Mouse (Mus musculus) liver, embryonic 11.5 days (tissue): Measurements from ENCODE around the gene Arhgdia. TPM values are rescaled to one million over a fixed set of nuclear protein-coding genes. Genes with fewer than 3 reads are reported as not detected.
A peak's percentile ranks its signal among the peaks of the same experiment; 100 is the strongest.
"Not testable (repeated sequence)": the region's sequence is repeated elsewhere in the genome, so short reads cannot be mapped to it uniquely, and the experiment has no call there.

ENCODE experiments used
- ATAC-seq: fragments of 200-750 bp; cut with Nextera tagmentation; replicated peaks from 2 replicates; pipeline ENCODE4 v1.8.0; 2017; ENCODE audit warnings: moderate number of reproducible peaks, mild to moderate bottlenecking, moderate TSS enrichment, moderate library complexity; ENCODE audit not compliant: low FRiP score
- DNase-seq: peaks from one replicate; pipeline ENCODE4 v3.0.0-alpha.2; 2017; ENCODE audit warnings: low spot score
- H3K27ac ChIP-seq: fragments of 300-500 bp; sonication (generic); 2 replicates; pipeline ENCODE4 v1.5.1; 2014; ENCODE audit warnings: mild to moderate bottlenecking, low read depth, low read length, control low read depth
- H3K27me3 ChIP-seq: fragments of 300-500 bp; sonication (generic); replicated peaks from 2 replicates; pipeline ENCODE4 v1.6.1; 2014; ENCODE audit warnings: low read length, mixed read lengths; ENCODE audit not compliant: control insufficient read depth, insufficient read depth
- H3K36me3 ChIP-seq: fragments of 300-500 bp; sonication (generic); 2 replicates; pipeline ENCODE4 v1.6.1; 2014; ENCODE audit warnings: mild to moderate bottlenecking, low read length, moderate library complexity, mixed read lengths; ENCODE audit not compliant: control insufficient read depth, insufficient read depth
- H3K4me1 ChIP-seq: fragments of 300-500 bp; sonication (generic); replicated peaks from 2 replicates; pipeline ENCODE4 v1.6.1; 2014; ENCODE audit warnings: low read length, mixed read lengths; ENCODE audit not compliant: control insufficient read depth, insufficient read depth
- H3K4me2 ChIP-seq: fragments of 300-500 bp; sonication (generic); 2 replicates; pipeline ENCODE4 v1.6.1; 2014; ENCODE audit warnings: mild to moderate bottlenecking, control low read depth, moderate library complexity
- H3K4me3 ChIP-seq: fragments of 300-500 bp; sonication (generic); 2 replicates; pipeline ENCODE4 v1.5.1; 2014; ENCODE audit warnings: low read depth, low read length, control low read depth
- H3K9ac ChIP-seq: fragments of 300-500 bp; sonication (generic); 2 replicates; pipeline ENCODE4 v1.6.1; 2014; ENCODE audit warnings: low read depth, low read length, control low read depth
- H3K9me3 ChIP-seq: fragments of 300-500 bp; sonication (generic); 2 replicates; pipeline ENCODE4 v1.6.1; 2016; ENCODE audit warnings: low read length, inconsistent platforms, mixed read lengths; ENCODE audit not compliant: control insufficient read depth
- WGBS: fragments of 180-500 bp; shearing (Covaris S2); extraction: QIAGEN DNeasy Blood & Tissue Kit; methylation state at CpG from one replicate; pipeline ENCODE4 v1.1.7; 2014; 5-methylcytosine and 5-hydroxymethylcytosine counted together
- polyA plus RNA-seq: library from polyadenylated mRNA; unstranded; fragments of >200 nt; fragmentation: Nextera tagmentation; extraction: Ambion mirVana; gene quantifications from 2 replicates; pipeline ENCODE4 v1.2.1, GENCODE M21; 2014

Gene Arhgdia
- polyA plus RNA-seq, 1 experiment from 2014 or later = 561 TPM

DNA sequence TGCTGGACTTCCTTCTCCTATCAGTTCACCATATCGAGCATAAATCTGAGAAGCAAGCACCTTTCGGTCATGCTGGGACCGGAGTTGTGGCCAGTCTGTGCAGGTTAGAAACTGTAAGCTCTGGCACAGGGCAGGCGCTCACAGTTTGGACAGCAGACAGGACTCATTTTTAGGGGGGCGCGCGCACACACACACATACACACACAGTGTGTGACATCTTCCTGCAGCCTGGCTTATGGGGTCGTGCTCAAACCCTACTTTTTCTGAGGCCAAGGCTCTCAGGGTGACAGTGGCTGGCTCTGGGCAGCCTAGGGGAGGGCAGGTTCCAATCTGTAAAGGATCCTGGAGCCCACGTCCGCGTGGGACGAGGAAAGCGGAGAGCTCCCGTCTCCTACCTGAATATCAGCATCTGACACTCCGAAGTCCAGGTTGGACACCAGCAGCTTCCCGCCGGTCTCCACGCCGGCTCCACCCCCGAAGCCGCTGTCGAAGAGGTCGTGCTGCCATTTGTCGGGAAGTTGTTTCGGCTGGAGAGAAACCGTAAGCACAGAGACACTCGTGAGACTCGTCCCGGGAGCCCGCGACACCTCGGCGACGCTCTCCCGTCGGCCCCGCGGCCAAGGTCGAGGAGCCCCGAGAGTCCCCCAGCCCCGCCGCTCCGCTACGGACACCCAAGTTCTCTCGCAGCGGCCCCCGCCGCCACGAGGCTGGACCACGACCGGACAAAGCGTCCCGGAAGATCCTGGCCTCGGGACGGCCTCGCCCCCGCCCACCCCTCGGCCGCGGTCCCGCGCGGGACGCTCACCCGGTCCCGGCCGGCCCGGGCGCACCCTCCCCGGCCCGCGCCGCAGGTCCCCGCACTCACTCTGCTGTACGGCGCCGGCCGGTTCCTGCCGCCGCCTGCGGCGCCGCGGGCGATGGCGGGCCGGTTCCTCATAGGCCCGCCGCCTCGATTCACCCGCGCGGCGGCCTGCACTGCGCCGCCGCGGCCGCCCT is 16.1 kb upstream of the Arhgdia start:
- H3K9ac ChIP-seq = peak overlapping the region; percentile 100
- H3K4me2 ChIP-seq = peak overlapping the region; percentile 97
- ATAC-seq (peak; percentile 29), DNase-seq (no peak)
- peak overlapping the region; percentile 97 for H3K27ac ChIP-seq
- peaks cover 46% of the 10 kb centered on the region for H3K36me3 ChIP-seq
- H3K9me3 ChIP-seq = no peaks in the 10 kb centered on the region
- H3K27me3 ChIP-seq = no peaks in the 10 kb centered on the region
- peaks cover 24% of the 10 kb centered on the region for H3K4me1 ChIP-seq
- H3K4me3 ChIP-seq = peak overlapping the region; percentile 100
- WGBS = 3% methylated on average over 88 of the region's 99 CpGs

DNA sequence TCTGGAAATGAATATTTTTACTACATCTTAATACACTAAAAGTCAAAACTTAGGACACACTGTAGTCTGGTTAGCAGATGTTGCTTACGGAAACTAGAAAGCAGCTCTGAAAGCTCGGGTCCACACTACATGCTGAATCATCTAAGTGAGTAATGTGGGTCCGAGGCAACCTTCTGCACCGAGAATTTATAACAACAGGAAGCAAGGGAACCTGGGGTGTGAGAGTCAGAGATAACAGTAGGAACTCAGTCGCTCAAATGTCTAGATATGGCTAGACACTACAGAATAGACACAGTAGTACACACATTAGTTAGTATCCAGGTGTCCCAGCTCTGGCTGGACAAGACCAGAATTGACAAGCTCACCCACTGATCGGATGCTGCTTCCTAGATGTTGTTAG is 7.1 kb upstream of the Arhgdia start:
- peaks cover 7% of the 10 kb centered on the region for H3K4me1 ChIP-seq
- H3K27me3 ChIP-seq = no peaks in the 10 kb centered on the region
- H3K9ac ChIP-seq = no peak overlapping the region
- H3K9me3 ChIP-seq = peaks cover 4% of the 10 kb centered on the region
- ATAC-seq (peak; percentile 71), DNase-seq (no peak)
- H3K27ac ChIP-seq = peak overlapping the region; percentile 26; the same call in 1 of the 2 replicates
- WGBS = 51% methylated on average over 6 of the region's 6 CpGs
- H3K4me3 ChIP-seq = no peak overlapping the region
- peaks cover 74% of the 10 kb centered on the region for H3K36me3 ChIP-seq
- no peak overlapping the region for H3K4me2 ChIP-seq

- H3K9ac ChIP-seq = no peak overlapping the region
- ATAC-seq (no peak), DNase-seq (no peak)
- H3K27ac ChIP-seq = no peak overlapping the region
- WGBS = 97% methylated on average over 1 of the region's 1 CpGs
- peaks cover 25% of the 10 kb centered on the region for H3K4me1 ChIP-seq
- H3K4me3 ChIP-seq = no peak overlapping the region
- H3K9me3 ChIP-seq = peaks cover 4% of the 10 kb centered on the region
- H3K4me2 ChIP-seq = no peak overlapping the region
- peaks cover 54% of the 10 kb centered on the region for H3K36me3 ChIP-seq
- H3K27me3 ChIP-seq = no peaks in the 10 kb centered on the region
These were observed 2.5 kb upstream of the Arhgdia start for GRCm38 (mm10) chr11:120583937-120584336.

- not testable (repeated sequence) for H3K27me3 ChIP-seq, H3K9me3 ChIP-seq, H3K4me2 ChIP-seq, ATAC-seq, DNase-seq, H3K27ac ChIP-seq, H3K4me3 ChIP-seq, H3K9ac ChIP-seq
- peaks cover 55% of the 10 kb centered on the region for H3K36me3 ChIP-seq
- peaks cover 25% of the 10 kb centered on the region for H3K4me1 ChIP-seq
- 90% methylated on average over 2 of the region's 2 CpGs for WGBS
These were observed 1.5 kb upstream of the Arhgdia start for GRCm38 (mm10) chr11:120582982-120583293.

DNA sequence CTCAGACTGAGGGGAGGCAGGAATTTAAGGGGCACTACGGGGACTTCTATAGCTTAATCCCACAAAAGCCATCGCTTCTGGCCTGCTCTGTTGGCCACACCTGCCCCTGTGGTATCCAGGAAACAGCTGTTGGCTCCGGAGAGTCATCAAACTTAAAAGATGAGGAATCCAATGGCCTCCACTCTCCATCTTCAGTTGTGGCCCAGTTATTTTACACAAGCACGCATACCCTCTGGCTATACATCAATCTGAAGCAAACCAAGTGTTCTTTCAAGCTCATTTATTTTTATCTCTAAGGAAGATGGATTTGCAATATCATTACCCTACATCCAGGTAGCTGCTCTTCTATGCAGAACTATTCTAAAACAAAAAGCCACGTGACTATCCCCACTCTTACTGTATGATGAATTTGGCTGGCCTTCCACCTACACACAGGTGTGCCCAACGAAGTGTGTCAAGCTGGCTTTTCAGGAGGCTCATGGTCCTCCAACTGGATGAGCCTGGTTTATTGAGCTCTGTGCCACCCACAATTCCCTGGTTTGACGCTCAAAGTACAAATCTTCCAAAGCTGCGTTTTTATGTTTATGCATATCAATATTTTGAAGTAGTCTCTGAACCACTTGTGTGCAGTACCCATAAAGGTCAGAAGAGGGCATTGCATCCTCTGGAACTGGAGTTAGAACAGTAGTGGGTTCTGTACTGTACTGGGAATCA is 1.0 kb upstream of the Arhgdia start:
- Histone ChIP-seq H3K27ac (peak overlapping the region; percentile 95), H3K9me3 (peaks cover 4% of the 10 kb centered on the region), H3K4me3 (peak overlapping the region; percentile 98), H3K9ac (peak overlapping the region; percentile 96), H3K36me3 (peaks cover 56% of the 10 kb centered on the region), H3K4me2 (peak overlapping the region; percentile 94), H3K27me3 (no peaks in the 10 kb centered on the region), H3K4me1 (peaks cover 25% of the 10 kb centered on the region)
- no peak for ATAC-seq
- DNase-seq = no peak
- WGBS = 66% methylated on average over 8 of the region's 8 CpGs

GRCm38 (mm10) chr11:120580871-120581331 is 523 bp downstream of the Arhgdia start:
- H3K9me3 ChIP-seq = peaks cover 4% of the 10 kb centered on the region
- H3K9ac ChIP-seq = peak overlapping the region; percentile 96
- H3K4me3 ChIP-seq = peak overlapping the region; percentile 98
- no peaks in the 10 kb centered on the region for H3K27me3 ChIP-seq
- ATAC-seq (peak; percentile 59; the same call in 1 of the 2 replicates), DNase-seq (peak; percentile 52)
- peaks cover 46% of the 10 kb centered on the region for H3K36me3 ChIP-seq
- peak overlapping the region; percentile 95 for H3K27ac ChIP-seq
- 0% methylated on average over 38 of the region's 44 CpGs for WGBS
- H3K4me1 ChIP-seq = peaks cover 29% of the 10 kb centered on the region
- H3K4me2 ChIP-seq = peak overlapping the region; percentile 94

- H3K27ac ChIP-seq = peak overlapping the region; percentile 95
- H3K4me1 ChIP-seq = peaks cover 29% of the 10 kb centered on the region
- peak overlapping the region; percentile 96 for H3K9ac ChIP-seq
- 49% methylated on average over 7 of the region's 7 CpGs for WGBS
- H3K36me3 ChIP-seq = peaks cover 40% of the 10 kb centered on the region
- H3K27me3 ChIP-seq = no peaks in the 10 kb centered on the region
- no peak for DNase-seq
- peak overlapping the region; percentile 98 for H3K4me3 ChIP-seq
- peak overlapping the region; percentile 94 for H3K4me2 ChIP-seq
- no peak for ATAC-seq
- H3K9me3 ChIP-seq = peaks cover 4% of the 10 kb centered on the region
These were observed 1.2 kb downstream of the Arhgdia start for GRCm38 (mm10) chr11:120580190-120580589.

- Histone ChIP-seq H3K27me3 (no peaks in the 10 kb centered on the region), H3K4me2 (peak overlapping the region; percentile 94), H3K9ac (peak overlapping the region; percentile 96), H3K27ac (no peak overlapping the region; the same call in 1 of the 2 replicates), H3K4me1 (peaks cover 35% of the 10 kb centered on the region), H3K36me3 (peaks cover 36% of the 10 kb centered on the region), H3K9me3 (peaks cover 4% of the 10 kb centered on the region), H3K4me3 (peak overlapping the region; percentile 98)
- 59% methylated on average over 15 of the region's 15 CpGs for WGBS
- ATAC-seq = no peak
- DNase-seq = peak; percentile 84
These were observed 1.9 kb downstream of the Arhgdia start for GRCm38 (mm10) chr11:120579316-120580107.
